Mouse (Mus musculus) midbrain, embryonic 16.5 days (tissue): ENCODE measurements at regions not wholly inside any gene's neighbourhood (a gene's known extent, or its start where the extent isn't known, plus 50 kb on each side); places are given as distances from the start of the nearest gene placed in this dataset.
A peak's percentile ranks its signal among the peaks of the same experiment; 100 is the strongest.
"Not testable (repeated sequence)": the region's sequence is repeated elsewhere in the genome, so short reads cannot be mapped to it uniquely, and the experiment has no call there.

Source experiments
- ATAC-seq: fragments of 200-750 bp; cut with Nextera tagmentation; 2 replicates; pipeline ENCODE4 v1.8.0; 2017; ENCODE audit warnings: moderate TSS enrichment
- H3K27ac ChIP-seq: fragments of 300-500 bp; sonication (generic); 2 replicates; pipeline ENCODE4 v1.5.1; 2014; ENCODE audit warnings: mild to moderate bottlenecking, low read length, mixed read lengths
- H3K27me3 ChIP-seq: fragments of 300-500 bp; sonication (generic); 2 replicates; pipeline ENCODE4 v1.6.1; 2014; ENCODE audit warnings: low read depth, low read length, mixed read lengths; ENCODE audit not compliant: control insufficient read depth, insufficient read depth
- H3K36me3 ChIP-seq: fragments of 300-500 bp; sonication (generic); 2 replicates; pipeline ENCODE4 v1.6.1; 2014; ENCODE audit warnings: mild to moderate bottlenecking, low read length, moderate library complexity, mixed read lengths; ENCODE audit not compliant: control insufficient read depth, insufficient read depth
- H3K4me1 ChIP-seq: fragments of 300-500 bp; sonication (generic); 2 replicates; pipeline ENCODE4 v1.6.1; 2014; ENCODE audit warnings: mild to moderate bottlenecking, low read length, mixed read lengths; ENCODE audit not compliant: control insufficient read depth, insufficient read depth
- H3K4me2 ChIP-seq: fragments of 300-500 bp; sonication (generic); 2 replicates; pipeline ENCODE4 v1.6.1; 2014; ENCODE audit warnings: mild to moderate bottlenecking, low read length, mixed read lengths
- H3K4me3 ChIP-seq: fragments of 300-500 bp; sonication (generic); 2 replicates; pipeline ENCODE4 v1.5.1; 2014; ENCODE audit warnings: low read depth, mild to moderate bottlenecking, low read length, moderate library complexity, mixed read lengths
- H3K9ac ChIP-seq: fragments of 300-500 bp; sonication (generic); 2 replicates; pipeline ENCODE4 v1.6.1; 2014; ENCODE audit warnings: low read depth, low read length, mixed read lengths
- H3K9me3 ChIP-seq: fragments of 300-500 bp; sonication (generic); replicated peaks from 2 replicates; pipeline ENCODE4 v1.6.1; 2014; ENCODE audit warnings: mild to moderate bottlenecking, low read length, mixed read lengths; ENCODE audit not compliant: control insufficient read depth, poor library complexity, severe bottlenecking
- WGBS: fragments of 180-500 bp; shearing (Covaris S2); extraction: QIAGEN DNeasy Blood & Tissue Kit; methylation state at CpG from one replicate; pipeline ENCODE4 v1.1.7; 2014; 5-methylcytosine and 5-hydroxymethylcytosine counted together

DNA sequence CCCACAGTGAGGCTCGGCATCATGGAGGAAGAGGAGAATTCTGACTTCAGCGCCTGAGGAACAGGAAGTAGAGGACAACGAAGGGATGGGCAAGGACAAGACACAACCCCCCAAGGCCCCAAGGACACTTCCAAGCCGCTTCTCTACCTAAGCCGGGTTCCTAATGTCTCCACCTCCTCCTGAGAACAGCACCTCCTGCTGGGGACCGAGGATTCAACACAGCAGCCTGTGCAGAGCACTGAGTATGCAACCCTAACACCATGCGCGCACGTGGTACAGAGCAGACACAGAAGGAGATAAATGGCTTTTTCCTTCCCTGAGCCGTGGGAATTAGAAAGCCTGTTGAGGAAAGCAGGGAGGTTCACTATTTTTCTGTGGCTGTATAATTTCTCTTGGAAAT is 64.2 kb upstream of the Xcl1 start:
- no peaks in the 10 kb centered on the region for H3K36me3 ChIP-seq
- no peak overlapping the region for H3K9ac ChIP-seq
- no peak overlapping the region for H3K27ac ChIP-seq
- no peak for ATAC-seq
- no peaks in the 10 kb centered on the region; the same call in 1 of the 2 replicates for H3K4me1 ChIP-seq
- no peak overlapping the region for H3K4me2 ChIP-seq
- no peaks in the 10 kb centered on the region for H3K9me3 ChIP-seq
- no peak overlapping the region for H3K4me3 ChIP-seq
- 72% methylated on average over 10 of the region's 10 CpGs for WGBS
- no peaks in the 10 kb centered on the region for H3K27me3 ChIP-seq

DNA sequence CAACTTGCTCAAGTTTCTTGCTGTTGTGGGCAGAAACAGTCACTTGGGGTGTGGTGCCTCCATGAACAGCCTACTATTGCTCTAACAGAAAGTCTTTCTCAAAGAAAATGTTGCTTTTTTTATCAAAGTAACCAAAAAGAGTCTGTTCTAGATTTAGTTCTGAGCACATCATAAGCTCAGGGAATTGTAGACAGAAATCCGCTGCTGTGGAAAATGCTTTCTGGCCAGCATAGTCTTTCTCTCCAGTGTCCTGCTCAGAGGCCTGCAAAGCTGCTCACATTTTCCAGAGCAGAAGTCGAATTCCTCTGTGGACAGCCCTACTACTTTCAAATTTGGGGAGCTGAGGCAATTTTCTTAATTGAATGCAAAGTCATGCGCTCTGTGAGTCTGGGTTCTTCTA is 63.3 kb upstream of the Xcl1 start:
- ATAC-seq = no peak
- peaks cover 4% of the 10 kb centered on the region for H3K4me1 ChIP-seq
- 88% methylated on average over 3 of the region's 3 CpGs for WGBS

DNA sequence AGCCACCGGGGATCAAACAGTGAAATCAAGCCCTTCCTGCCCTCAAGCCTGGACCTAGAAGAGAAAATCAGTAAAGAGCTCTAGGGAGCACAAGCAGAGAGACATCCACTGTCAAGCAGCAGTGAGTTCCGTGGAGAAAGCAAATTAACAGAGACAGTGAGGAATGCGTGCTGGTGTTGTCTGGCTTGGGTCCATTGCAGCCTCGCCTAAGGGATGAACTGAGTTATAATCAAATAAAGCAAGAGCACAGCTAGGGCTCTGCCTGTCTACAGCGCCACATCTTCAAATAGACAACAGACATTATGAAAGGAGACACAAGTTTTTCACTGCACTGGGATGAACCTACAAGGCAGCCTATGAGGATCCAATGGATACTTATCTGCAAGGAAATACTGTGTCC is 62.3 kb upstream of the Xcl1 start:
- Histone ChIP-seq H3K4me2 (no peak overlapping the region), H3K9me3 (no peaks in the 10 kb centered on the region), H3K27ac (no peak overlapping the region), H3K36me3 (no peaks in the 10 kb centered on the region), H3K9ac (no peak overlapping the region), H3K27me3 (no peaks in the 10 kb centered on the region), H3K4me1 (peaks cover 4% of the 10 kb centered on the region), H3K4me3 (no peak overlapping the region)
- 48% methylated on average over 5 of the region's 5 CpGs for WGBS
- no peak for ATAC-seq

More for the DNA sequence above, 63.3 kb upstream of the Xcl1 start:
- H3K9ac ChIP-seq = no peak overlapping the region
- H3K36me3 ChIP-seq = no peaks in the 10 kb centered on the region
- H3K4me2 ChIP-seq = no peak overlapping the region
- no peak overlapping the region for H3K4me3 ChIP-seq
- H3K27ac ChIP-seq = no peak overlapping the region
- H3K27me3 ChIP-seq = no peaks in the 10 kb centered on the region
- H3K9me3 ChIP-seq = no peaks in the 10 kb centered on the region

DNA sequence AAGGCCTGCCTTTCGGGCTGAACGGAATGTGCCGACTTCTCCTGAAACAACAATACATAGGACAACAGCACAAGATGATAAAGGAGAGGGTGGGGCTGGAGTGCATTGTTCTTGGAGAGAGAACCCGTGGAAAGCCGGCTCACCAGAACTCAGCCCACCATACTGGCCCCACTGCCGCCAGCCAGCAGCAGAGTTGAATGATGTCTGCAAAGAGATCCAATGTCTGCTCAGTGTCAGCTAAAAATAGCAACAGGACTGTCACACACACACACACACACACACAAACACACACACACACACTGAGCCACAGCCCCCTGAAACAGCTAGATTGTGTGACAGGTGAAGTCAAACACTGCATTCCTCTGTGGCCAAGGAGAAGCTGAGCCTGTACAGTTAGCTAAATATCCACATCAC is 58.9 kb upstream of the Xcl1 start:
- H3K4me2 ChIP-seq = peak overlapping the region; percentile 19; the same call in 1 of the 2 replicates
- H3K27me3 ChIP-seq = no peaks in the 10 kb centered on the region
- no peaks in the 10 kb centered on the region for H3K36me3 ChIP-seq
- H3K4me3 ChIP-seq = no peak overlapping the region
- no peak; the same call in 1 of the 2 replicates for ATAC-seq
- 12% methylated on average over 6 of the region's 6 CpGs for WGBS
- no peak overlapping the region for H3K27ac ChIP-seq
- H3K4me1 ChIP-seq = peaks cover 4% of the 10 kb centered on the region
- H3K9me3 ChIP-seq = no peaks in the 10 kb centered on the region
- H3K9ac ChIP-seq = no peak overlapping the region

DNA sequence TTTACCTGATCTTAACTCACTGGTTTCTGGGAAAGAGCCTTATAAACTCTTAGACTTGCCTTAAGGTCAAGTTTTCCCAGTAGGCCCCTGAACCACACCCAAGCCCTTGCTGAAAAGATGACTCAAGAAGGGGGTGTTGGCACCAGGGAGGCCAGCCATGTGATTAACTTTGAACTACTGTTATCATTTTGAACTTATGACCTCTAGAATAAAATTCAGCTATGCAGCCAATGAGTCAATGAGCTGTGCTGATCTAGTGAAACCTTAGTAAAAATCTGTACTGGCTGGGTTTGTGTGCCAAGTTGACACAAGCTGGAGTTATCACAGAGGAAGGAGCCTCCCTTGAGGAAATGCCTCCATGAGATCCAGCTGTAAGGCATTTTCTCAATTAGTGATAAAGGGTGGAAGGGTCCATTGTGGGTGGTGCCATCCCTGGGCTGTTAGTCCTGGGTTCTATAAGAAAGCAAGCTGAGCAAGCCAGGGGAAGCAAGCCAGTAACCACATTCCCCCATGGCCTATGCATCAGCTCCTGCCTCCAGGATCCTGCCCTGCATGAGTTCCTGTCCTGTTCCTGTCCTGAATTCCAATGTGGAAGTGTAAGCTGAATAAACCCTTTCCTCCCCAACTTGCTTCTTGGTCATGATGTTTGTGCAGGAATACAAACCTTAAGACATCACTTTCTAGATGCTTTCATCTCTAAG is 58.0 kb upstream of the Xcl1 start:
- H3K27ac ChIP-seq, H3K4me1 ChIP-seq, H3K36me3 ChIP-seq, H3K4me3 ChIP-seq, ATAC-seq, H3K9me3 ChIP-seq, H3K9ac ChIP-seq, H3K4me2 ChIP-seq, H3K27me3 ChIP-seq: not testable (repeated sequence)

DNA sequence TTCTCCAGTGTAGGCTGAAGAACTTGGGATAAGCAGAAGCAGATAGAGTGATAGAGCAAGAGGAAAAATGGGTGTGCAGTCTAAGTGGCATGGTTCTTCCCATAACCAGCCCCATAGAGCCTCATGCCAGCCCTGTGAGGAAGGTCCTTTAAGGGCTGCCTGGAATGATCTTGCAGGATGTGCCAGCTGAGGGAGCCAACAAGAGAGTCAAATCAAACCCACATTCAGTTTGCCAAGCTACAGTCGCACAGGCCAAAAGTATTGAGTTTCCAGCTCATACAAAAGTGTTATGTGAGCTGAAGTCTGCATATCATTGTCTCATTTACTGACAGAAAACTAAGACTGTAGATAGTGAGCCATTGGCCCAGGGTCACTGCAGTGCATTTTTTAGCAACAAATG is 53.7 kb upstream of the Xcl1 start:
- H3K4me3 ChIP-seq = no peak overlapping the region
- 93% methylated on average over 1 of the region's 1 CpGs for WGBS
- no peaks in the 10 kb centered on the region for H3K36me3 ChIP-seq
- H3K9me3 ChIP-seq = no peaks in the 10 kb centered on the region
- peaks cover 1% of the 10 kb centered on the region for H3K4me1 ChIP-seq
- no peaks in the 10 kb centered on the region for H3K27me3 ChIP-seq
- H3K9ac ChIP-seq = no peak overlapping the region
- ATAC-seq = no peak
- H3K4me2 ChIP-seq = no peak overlapping the region
- no peak overlapping the region for H3K27ac ChIP-seq

DNA sequence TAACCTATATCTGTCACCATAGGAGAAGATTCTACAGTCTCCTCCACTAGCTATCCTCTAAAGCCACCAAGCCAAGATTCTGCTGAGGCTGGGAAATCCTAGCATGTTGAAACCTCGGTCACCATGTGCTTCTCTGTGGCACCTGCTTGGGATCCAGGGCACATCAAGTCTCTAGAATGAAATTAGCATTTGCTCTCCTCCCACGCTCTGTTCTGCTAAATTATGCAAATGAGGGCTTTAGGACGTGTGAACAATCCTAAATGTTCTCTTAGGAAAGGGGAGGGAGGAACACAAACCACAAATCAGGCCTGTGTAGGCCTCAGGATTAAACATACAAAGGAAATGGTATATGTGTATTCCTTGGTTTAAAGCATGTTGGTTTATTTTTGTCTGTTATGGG is 52.9 kb upstream of the Xcl1 start:
- Histone ChIP-seq H3K4me2 (no peak overlapping the region), H3K9ac (no peak overlapping the region), H3K27me3 (no peaks in the 10 kb centered on the region), H3K27ac (peak overlapping the region; percentile 17; the same call in 1 of the 2 replicates), H3K4me1 (no peaks in the 10 kb centered on the region), H3K9me3 (no peaks in the 10 kb centered on the region), H3K36me3 (no peaks in the 10 kb centered on the region), H3K4me3 (no peak overlapping the region)
- WGBS = 33% methylated on average over 3 of the region's 3 CpGs
- peak; percentile 48; the same call in 1 of the 2 replicates for ATAC-seq

DNA sequence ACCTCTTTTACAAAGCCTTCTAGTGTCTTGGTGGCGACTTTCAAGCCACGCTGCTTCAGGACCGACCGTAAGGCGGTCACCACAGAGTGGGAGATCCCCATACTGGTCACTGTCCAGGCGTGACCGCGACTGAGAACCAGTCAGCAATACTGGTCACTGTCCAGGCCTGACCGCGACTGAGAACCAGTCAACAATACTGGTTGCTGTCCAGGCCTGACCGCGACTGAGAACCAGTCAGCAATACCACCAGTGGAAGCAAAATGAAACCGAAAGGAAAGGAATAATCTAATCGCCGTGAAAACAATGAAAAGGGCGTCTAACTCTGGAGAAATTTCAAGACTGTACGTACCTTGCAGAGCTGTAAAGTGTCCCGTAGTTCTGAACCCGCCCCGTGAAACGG is 50.2 kb upstream of the Xcl1 start:
- not testable (repeated sequence) for H3K4me2 ChIP-seq, H3K4me3 ChIP-seq, H3K4me1 ChIP-seq, H3K9me3 ChIP-seq, H3K27me3 ChIP-seq, H3K9ac ChIP-seq, ATAC-seq, H3K27ac ChIP-seq, H3K36me3 ChIP-seq
- 95% methylated on average over 21 of the region's 21 CpGs for WGBS
